Mouse (Mus musculus) neural tube, embryonic 15.5 days (tissue): ENCODE data around the gene Lck. TPM values are rescaled to one million over a fixed set of nuclear protein-coding genes. Genes with fewer than 3 reads are reported as not detected.

Experiments
- ATAC-seq: fragments of 200-750 bp; cut with Nextera tagmentation; 2 replicates; pipeline ENCODE4 v1.8.0; 2017; ENCODE audit warnings: mild to moderate bottlenecking, moderate TSS enrichment, moderate library complexity; ENCODE audit not compliant: low FRiP score
- H3K27ac ChIP-seq: fragments of 300-500 bp; sonication (generic); replicated peaks from 2 replicates; pipeline ENCODE4 v1.5.1; 2015; ENCODE audit warnings: mild to moderate bottlenecking, inconsistent platforms
- H3K27me3 ChIP-seq: fragments of 300-500 bp; sonication (generic); replicated peaks from 2 replicates; pipeline ENCODE4 v1.6.1; 2015; ENCODE audit warnings: inconsistent platforms
- H3K36me3 ChIP-seq: fragments of 300-500 bp; sonication (generic); 2 replicates; pipeline ENCODE4 v1.6.1; 2015; ENCODE audit warnings: inconsistent platforms
- H3K4me1 ChIP-seq: fragments of 300-500 bp; sonication (generic); 2 replicates; pipeline ENCODE4 v1.6.1; 2015; ENCODE audit warnings: inconsistent platforms
- H3K4me2 ChIP-seq: fragments of 300-500 bp; sonication (generic); 2 replicates; pipeline ENCODE4 v1.6.1; 2015; ENCODE audit warnings: inconsistent platforms, mild to moderate bottlenecking, moderate library complexity
- H3K4me3 ChIP-seq: fragments of 300-500 bp; sonication (generic); replicated peaks from 2 replicates; pipeline ENCODE4 v1.5.1; 2015; ENCODE audit warnings: mild to moderate bottlenecking, inconsistent platforms
- H3K9ac ChIP-seq: fragments of 300-500 bp; sonication (generic); replicated peaks from 2 replicates; pipeline ENCODE4 v1.6.1; 2015; ENCODE audit warnings: mild to moderate bottlenecking, inconsistent platforms
- H3K9me3 ChIP-seq: fragments of 300-500 bp; sonication (generic); replicated peaks from 2 replicates; pipeline ENCODE4 v1.6.1; 2016; ENCODE audit warnings: inconsistent platforms
- WGBS: fragments of 180-500 bp; shearing (Covaris S2); methylation state at CpG from one replicate; pipeline ENCODE4 v1.1.7; 2015; ENCODE audit warnings: mixed read lengths; 5-methylcytosine and 5-hydroxymethylcytosine counted together
- polyA plus RNA-seq: library from polyadenylated mRNA; unstranded; fragments of >200 nt; fragmentation: Nextera tagmentation; extraction: Ambion mirVana; gene quantifications from 2 replicates; pipeline ENCODE4 v1.2.1, GENCODE M21; 2015

Gene Lck
- polyA plus RNA-seq, 1 experiment from 2014 or later = 11.2 TPM

DNA sequence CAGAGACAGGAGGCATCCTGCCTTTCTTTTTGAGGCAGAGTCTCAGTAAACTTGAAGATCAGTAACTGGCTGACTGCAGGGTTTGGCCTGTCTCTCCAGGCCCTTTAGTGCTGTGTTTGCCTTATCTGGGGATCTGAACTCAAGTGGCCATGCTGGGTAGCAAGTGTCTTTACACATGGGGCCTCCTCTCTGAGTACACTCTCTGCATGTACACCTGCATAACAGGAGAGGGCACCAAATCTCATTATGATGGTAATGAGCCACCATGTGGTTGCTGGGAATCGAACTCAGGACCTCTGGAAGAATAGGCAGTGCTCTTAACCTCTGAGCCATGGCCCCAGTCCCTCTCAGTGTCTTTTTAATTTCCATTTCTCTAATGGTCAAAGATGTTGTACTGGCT lies 8.8 kb upstream of the Lck start:
- Histone ChIP-seq H3K27me3 (no peaks in the 10 kb centered on the region; the same call in 1 of the 2 replicates), H3K4me1 (peaks cover 9% of the 10 kb centered on the region; the same call in 1 of the 2 replicates), H3K9me3 (no peaks in the 10 kb centered on the region), H3K27ac (no peak overlapping the region), H3K4me3 (no peak overlapping the region), H3K4me2 (no peak overlapping the region), H3K36me3 (no peaks in the 10 kb centered on the region), H3K9ac (no peak overlapping the region)
- WGBS = 82% methylated on average over 1 of the region's 1 CpGs
- no peak for ATAC-seq

DNA sequence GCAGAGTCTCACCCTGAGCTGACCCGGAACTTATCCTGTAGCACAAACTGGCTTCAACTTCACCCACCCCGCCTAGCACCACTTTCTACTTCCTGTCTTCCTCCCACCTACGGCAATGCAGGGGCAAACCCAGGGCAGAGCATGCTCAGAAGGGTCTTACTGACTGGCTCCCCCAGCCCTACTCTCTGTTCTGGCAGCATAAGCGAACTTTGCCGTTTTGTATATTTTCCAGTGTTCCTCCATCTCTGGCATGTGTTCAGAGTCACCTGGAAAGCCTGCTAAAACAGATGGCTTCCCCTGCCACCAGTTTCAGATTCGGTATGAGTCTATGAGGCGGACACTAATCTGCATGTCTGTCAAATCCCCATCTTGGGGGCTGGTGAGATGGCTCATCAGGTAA lies 6.9 kb upstream of the Lck start:
- no peak overlapping the region for H3K9ac ChIP-seq
- no peak for ATAC-seq
- 72% methylated on average over 7 of the region's 7 CpGs for WGBS
- no peak overlapping the region for H3K27ac ChIP-seq
- no peak overlapping the region for H3K4me2 ChIP-seq
- H3K4me3 ChIP-seq = no peak overlapping the region
- H3K36me3 ChIP-seq = no peaks in the 10 kb centered on the region
- peaks cover 14% of the 10 kb centered on the region for H3K4me1 ChIP-seq
- no peaks in the 10 kb centered on the region; the same call in 1 of the 2 replicates for H3K27me3 ChIP-seq
- no peaks in the 10 kb centered on the region for H3K9me3 ChIP-seq

DNA sequence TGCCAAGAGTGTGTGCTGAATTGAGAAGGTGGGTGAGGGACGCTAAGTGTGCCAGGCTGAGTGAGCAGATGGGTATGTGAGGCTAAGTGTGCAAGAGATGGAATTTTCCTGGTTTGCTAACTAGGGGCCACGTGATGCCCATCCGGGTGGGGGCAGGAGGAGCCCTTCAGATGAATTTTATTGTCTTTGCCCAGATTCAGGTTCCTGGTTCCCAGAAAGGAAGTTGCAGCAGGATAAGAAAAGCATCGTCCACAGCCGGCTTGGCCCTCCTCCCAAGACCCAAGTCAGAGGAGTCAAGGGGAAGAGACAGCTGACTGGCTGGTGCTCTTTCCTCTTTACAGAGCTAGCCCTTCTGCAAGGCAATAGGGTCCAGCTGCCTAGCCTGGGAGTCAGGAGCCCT lies 5.0 kb upstream of the Lck start, which contains the start of gene Fam167b:
Fam167b (minus strand) TSS at position 84 of the 400 bp plus-strand sequence.
- peaks cover 8% of the 10 kb centered on the region for H3K4me1 ChIP-seq
- no peak within 1 kb of the TSS for H3K27ac ChIP-seq
- H3K27me3 ChIP-seq = no peaks in the 10 kb centered on the region
- ATAC-seq = no peak
- no peaks in the 10 kb centered on the region for H3K9me3 ChIP-seq
- no peaks in the 10 kb centered on the region for H3K36me3 ChIP-seq
- no peak within 1 kb of the TSS for H3K9ac ChIP-seq
- peak within 1 kb of the TSS; percentile 39 for H3K4me2 ChIP-seq
- H3K4me3 ChIP-seq = no peak within 1 kb of the TSS
- 85% methylated on average over 5 of the region's 5 CpGs for WGBS

GRCm38 (mm10) chr4:129577688-129578087 lies 4.2 kb upstream of the Lck start:
- H3K27ac ChIP-seq = no peak overlapping the region
- H3K4me2 ChIP-seq = no peak overlapping the region
- H3K9me3 ChIP-seq = no peaks in the 10 kb centered on the region
- no peak for ATAC-seq
- 80% methylated on average over 7 of the region's 7 CpGs for WGBS
- no peak overlapping the region for H3K9ac ChIP-seq
- no peak overlapping the region for H3K4me3 ChIP-seq
- no peaks in the 10 kb centered on the region for H3K27me3 ChIP-seq
- H3K36me3 ChIP-seq = no peaks in the 10 kb centered on the region
- H3K4me1 ChIP-seq = peaks cover 8% of the 10 kb centered on the region

DNA sequence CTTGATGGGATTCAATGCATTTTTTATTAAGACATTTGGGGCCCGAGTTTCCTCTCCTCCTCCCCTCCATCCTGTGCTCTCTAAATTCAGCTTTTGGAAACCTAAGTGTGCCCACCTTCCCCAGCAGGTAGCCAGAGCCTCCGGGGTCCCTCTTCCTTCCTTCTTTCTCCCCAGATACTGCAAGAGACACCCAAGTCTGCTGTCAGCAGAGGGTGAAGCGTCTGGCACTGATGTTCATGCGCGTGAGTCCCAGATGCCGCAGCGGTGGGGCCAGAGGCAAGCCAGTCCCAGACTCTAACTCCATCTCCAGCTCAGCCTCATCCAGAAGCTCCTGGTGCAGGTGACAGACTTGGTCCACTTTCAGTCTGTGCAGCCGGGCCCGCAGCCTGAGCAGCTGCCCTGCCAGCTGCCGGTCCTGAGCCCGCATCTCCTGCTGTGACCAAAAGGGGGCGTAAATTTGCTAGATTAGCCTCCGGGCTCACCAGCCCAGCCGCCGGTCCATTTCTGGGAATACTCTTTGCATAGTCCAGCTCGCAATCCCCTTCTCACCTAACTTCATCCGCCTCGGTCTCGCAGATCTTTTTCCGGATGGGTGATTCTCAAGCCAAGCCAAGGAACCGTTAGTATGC lies 3.5 kb upstream of the Lck start:
- Histone ChIP-seq H3K9me3 (no peaks in the 10 kb centered on the region), H3K27ac (no peak overlapping the region), H3K4me2 (peak overlapping the region; percentile 39), H3K4me3 (no peak overlapping the region), H3K36me3 (no peaks in the 10 kb centered on the region), H3K9ac (no peak overlapping the region), H3K27me3 (no peaks in the 10 kb centered on the region), H3K4me1 (peaks cover 8% of the 10 kb centered on the region)
- 31% methylated on average over 21 of the region's 21 CpGs for WGBS
- no peak; the same call in 1 of the 2 replicates for ATAC-seq

DNA sequence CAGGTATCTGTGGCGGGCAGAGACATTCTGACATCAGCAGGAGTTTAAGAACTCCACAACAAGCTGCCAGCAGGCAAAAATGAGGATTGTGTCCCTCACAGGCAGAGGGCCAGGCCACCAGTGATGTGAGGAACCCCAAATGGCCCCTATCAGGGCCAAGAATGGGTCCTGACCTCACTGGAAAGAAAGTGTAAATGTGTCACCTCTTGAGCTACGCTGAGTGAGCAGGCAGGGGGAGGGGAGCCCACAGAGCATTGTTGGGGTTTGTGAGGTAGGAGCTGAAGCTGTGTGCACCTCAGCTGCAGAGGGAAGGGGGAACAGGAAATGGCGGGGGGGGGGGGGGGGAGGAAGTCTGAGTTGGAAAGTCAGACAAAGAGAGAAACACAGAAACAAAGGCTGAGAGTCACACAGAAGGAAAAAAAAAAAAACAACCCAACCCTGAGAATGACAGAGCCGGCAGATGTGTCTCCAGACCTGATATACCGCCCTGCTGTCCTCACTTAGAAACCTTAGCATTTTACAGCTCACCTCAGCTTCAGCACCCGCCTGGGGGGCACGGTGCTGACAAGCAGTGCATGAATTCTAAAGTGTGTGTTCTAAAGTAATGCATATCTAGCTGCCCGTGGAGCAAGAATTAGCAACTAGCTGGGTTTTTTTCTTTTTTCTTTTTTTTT lies 1.9 kb upstream of the Lck start:
- no peaks in the 10 kb centered on the region for H3K27me3 ChIP-seq
- no peak overlapping the region for H3K9ac ChIP-seq
- 34% methylated on average over 7 of the region's 8 CpGs for WGBS
- H3K4me3 ChIP-seq = no peak overlapping the region
- peaks cover 8% of the 10 kb centered on the region for H3K4me1 ChIP-seq
- H3K4me2 ChIP-seq = no peak overlapping the region
- H3K27ac ChIP-seq = no peak overlapping the region
- no peaks in the 10 kb centered on the region for H3K36me3 ChIP-seq
- no peaks in the 10 kb centered on the region for H3K9me3 ChIP-seq
- no peak for ATAC-seq

- no peak overlapping the region for H3K4me2 ChIP-seq
- H3K9ac ChIP-seq = no peak overlapping the region
- no peak for ATAC-seq
- no peaks in the 10 kb centered on the region for H3K9me3 ChIP-seq
- no peak overlapping the region for H3K4me3 ChIP-seq
- H3K27ac ChIP-seq = no peak overlapping the region
- H3K36me3 ChIP-seq = no peaks in the 10 kb centered on the region
- peaks cover 8% of the 10 kb centered on the region for H3K4me1 ChIP-seq
- WGBS = 95% methylated on average over 4 of the region's 4 CpGs
- no peaks in the 10 kb centered on the region for H3K27me3 ChIP-seq
These were observed 409 bp downstream of the Lck start for GRCm38 (mm10) chr4:129573093-129573370.

- Histone ChIP-seq H3K27me3 (no peaks in the 10 kb centered on the region), H3K9ac (no peak overlapping the region), H3K4me3 (no peak overlapping the region), H3K4me2 (no peak overlapping the region), H3K27ac (no peak overlapping the region), H3K4me1 (peaks cover 8% of the 10 kb centered on the region), H3K36me3 (no peaks in the 10 kb centered on the region), H3K9me3 (no peaks in the 10 kb centered on the region)
- no peak for ATAC-seq
- WGBS = 87% methylated on average over 13 of the region's 13 CpGs
These were observed 977 bp downstream of the Lck start for GRCm38 (mm10) chr4:129572236-129573092.

DNA sequence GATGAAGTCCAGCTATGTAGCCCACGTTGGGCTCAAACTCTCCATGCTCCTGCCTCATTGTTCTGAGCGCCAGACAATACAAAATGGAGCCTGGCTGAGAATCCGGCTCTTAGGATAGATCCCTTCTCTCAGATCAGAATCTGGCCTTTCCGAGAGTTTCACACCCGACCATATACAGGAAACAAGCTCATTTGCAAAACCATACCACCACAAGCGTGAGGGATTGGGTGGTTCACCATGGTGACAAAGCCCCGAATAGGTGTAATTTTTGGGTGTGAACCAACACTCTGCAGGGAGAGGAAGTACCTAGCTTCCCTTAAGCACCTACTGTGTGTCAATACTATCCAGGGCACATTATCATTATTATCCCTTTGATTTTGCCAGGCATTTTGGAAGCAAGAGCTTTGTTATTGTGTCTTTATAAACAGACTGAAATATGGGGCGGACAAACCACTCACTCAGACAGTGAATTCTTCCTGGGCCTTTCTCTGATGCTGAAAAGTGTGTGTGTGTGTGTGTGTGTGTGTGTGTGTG lies 1.8 kb downstream of the Lck start:
- no peaks in the 10 kb centered on the region for H3K27me3 ChIP-seq
- ATAC-seq = no peak
- no peak overlapping the region for H3K9ac ChIP-seq
- no peak overlapping the region for H3K4me2 ChIP-seq
- no peaks in the 10 kb centered on the region for H3K36me3 ChIP-seq
- H3K9me3 ChIP-seq = no peaks in the 10 kb centered on the region
- H3K4me3 ChIP-seq = no peak overlapping the region
- no peaks in the 10 kb centered on the region for H3K4me1 ChIP-seq
- WGBS = 78% methylated on average over 8 of the region's 8 CpGs
- H3K27ac ChIP-seq = no peak overlapping the region

DNA sequence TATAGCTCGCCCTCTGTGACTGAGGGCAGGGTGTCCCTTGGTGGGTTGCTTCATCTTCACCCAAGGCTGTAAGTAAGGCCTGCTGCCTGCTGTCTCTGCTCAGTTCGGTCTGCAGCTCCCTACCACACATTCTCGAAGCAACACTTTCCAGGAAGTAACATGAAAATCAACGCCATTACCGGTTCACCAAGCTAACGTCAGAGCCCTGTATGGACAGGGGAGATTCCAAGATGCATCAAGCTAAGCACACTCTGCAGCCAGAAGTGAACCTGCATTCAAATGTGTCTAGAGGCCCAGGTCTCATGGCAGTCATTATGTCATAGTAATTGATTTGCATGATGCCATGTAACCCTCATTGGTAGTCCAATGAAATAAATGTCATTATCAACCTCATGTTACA lies 3.4 kb downstream of the Lck start:
- Histone ChIP-seq H3K9me3 (no peaks in the 10 kb centered on the region), H3K27ac (no peak overlapping the region), H3K36me3 (no peaks in the 10 kb centered on the region), H3K4me3 (no peak overlapping the region), H3K9ac (no peak overlapping the region), H3K27me3 (no peaks in the 10 kb centered on the region), H3K4me1 (no peaks in the 10 kb centered on the region), H3K4me2 (no peak overlapping the region)
- WGBS = 91% methylated on average over 6 of the region's 6 CpGs
- ATAC-seq = no peak

DNA sequence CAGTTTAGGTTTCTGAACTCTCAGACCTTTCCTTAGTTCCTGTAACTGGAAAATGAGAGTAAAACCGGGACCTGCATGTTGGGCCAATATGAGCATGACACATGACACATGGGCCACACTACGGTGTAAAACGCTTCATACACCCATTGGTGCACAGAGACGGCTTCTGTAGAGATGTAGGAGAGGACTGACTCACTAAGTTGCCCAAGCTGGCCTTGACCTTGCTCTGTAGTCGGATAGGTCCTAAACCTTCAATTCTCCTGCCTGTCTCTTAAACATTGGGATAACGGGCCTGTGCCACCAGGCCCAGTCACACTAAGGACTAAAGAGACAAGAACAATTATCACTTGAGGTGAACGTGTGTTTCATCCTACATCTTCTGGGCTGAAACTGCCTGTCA lies 5.1 kb downstream of the Lck start:
- H3K9me3 ChIP-seq = no peaks in the 10 kb centered on the region
- no peaks in the 10 kb centered on the region for H3K27me3 ChIP-seq
- no peak overlapping the region for H3K27ac ChIP-seq
- no peaks in the 10 kb centered on the region for H3K4me1 ChIP-seq
- H3K9ac ChIP-seq = no peak overlapping the region
- no peak overlapping the region for H3K4me2 ChIP-seq
- no peaks in the 10 kb centered on the region for H3K36me3 ChIP-seq
- no peak for ATAC-seq
- H3K4me3 ChIP-seq = no peak overlapping the region
- 95% methylated on average over 7 of the region's 7 CpGs for WGBS

- no peaks in the 10 kb centered on the region for H3K36me3 ChIP-seq
- no peaks in the 10 kb centered on the region for H3K27me3 ChIP-seq
- no peak overlapping the region for H3K4me3 ChIP-seq
- H3K9ac ChIP-seq = no peak overlapping the region
- no peaks in the 10 kb centered on the region for H3K4me1 ChIP-seq
- no peak for ATAC-seq
- no peaks in the 10 kb centered on the region for H3K9me3 ChIP-seq
- H3K4me2 ChIP-seq = no peak overlapping the region
- WGBS = 90% methylated on average over 6 of the region's 6 CpGs
- H3K27ac ChIP-seq = no peak overlapping the region
These were observed 8.3 kb downstream of the Lck start for GRCm38 (mm10) chr4:129565139-129565538.
